Mouse (Mus musculus) lung, adult 18-20 months (tissue): ENCODE data around the gene Dppa3.
A peak's percentile ranks its signal among the peaks of the same experiment; 100 is the strongest.

Source experiments
- DNase-seq, 2 experiments: peaks; one replicate each; pipeline ENCODE4 v3.0.0; 2022; ENCODE audit warnings: mixed read lengths in 2 of 2

Dppa3 gene

GRCm38 (mm10) chr6:122626110-122626509, at the start of gene Dppa3:
Gene Dppa3 (plus strand): TSS chr6:122626410.
- DNase-seq = no peak

GRCm38 (mm10) chr6:122577030-122577429, 49.2 kb upstream of the Dppa3 start:
- no peak for DNase-seq

GRCm38 (mm10) chr6:122579086-122579485, 47.1 kb upstream of the Dppa3 start:
- DNase-seq = no peak

- no peak for DNase-seq
Observed at GRCm38 (mm10) chr6:122591027-122591758, 35.0 kb upstream of the Dppa3 start.

- DNase-seq = no peak
Observed at GRCm38 (mm10) chr6:122592905-122593304, 33.3 kb upstream of the Dppa3 start.

- DNase-seq = peak; percentile 26 to 34
Observed at GRCm38 (mm10) chr6:122595637-122596036, 30.6 kb upstream of the Dppa3 start.

- DNase-seq = no peak
Observed at GRCm38 (mm10) chr6:122596608-122597007, 29.6 kb upstream of the Dppa3 start.

GRCm38 (mm10) chr6:122598014-122598413, 28.2 kb upstream of the Dppa3 start:
- no peak for DNase-seq

GRCm38 (mm10) chr6:122598436-122598835, 27.8 kb upstream of the Dppa3 start:
- no peak for DNase-seq

- DNase-seq = no peak
Observed at GRCm38 (mm10) chr6:122599054-122599737, 27.0 kb upstream of the Dppa3 start.

- no peak for DNase-seq
Observed at GRCm38 (mm10) chr6:122600066-122600646, 26.1 kb upstream of the Dppa3 start.

- DNase-seq = no peak
Observed at GRCm38 (mm10) chr6:122601031-122601430, 25.2 kb upstream of the Dppa3 start.

GRCm38 (mm10) chr6:122601615-122602014, 24.6 kb upstream of the Dppa3 start:
- no peak for DNase-seq

- peak; percentile 86 to 88 for DNase-seq
Observed at GRCm38 (mm10) chr6:122602242-122602991, 23.8 kb upstream of the Dppa3 start, which contains the start of gene Apobec1. Gene Apobec1 (minus strand): TSS chr6:122602444.

GRCm38 (mm10) chr6:122602992-122603322, 23.3 kb upstream of the Dppa3 start:
- DNase-seq = no peak

GRCm38 (mm10) chr6:122604260-122604659, 21.9 kb upstream of the Dppa3 start:
- DNase-seq = no peak

GRCm38 (mm10) chr6:122605483-122605882, 20.7 kb upstream of the Dppa3 start:
- no peak for DNase-seq

- no peak for DNase-seq
Observed at GRCm38 (mm10) chr6:122606661-122607060, 19.5 kb upstream of the Dppa3 start.

- DNase-seq = no peak
Observed at GRCm38 (mm10) chr6:122607700-122608099, 18.5 kb upstream of the Dppa3 start.

GRCm38 (mm10) chr6:122608434-122609376, 17.5 kb upstream of the Dppa3 start:
- DNase-seq = no peak

GRCm38 (mm10) chr6:122609377-122609728, 16.9 kb upstream of the Dppa3 start:
- no peak for DNase-seq

GRCm38 (mm10) chr6:122609771-122610170, 16.4 kb upstream of the Dppa3 start, which contains the start of gene Gdf3:
Gene Gdf3 (minus strand): TSS chr6:122610087.
- no peak for DNase-seq
